Mouse (Mus musculus) heart, postnatal 10 days (tissue): ENCODE results near the gene Zfp986. TPM values are rescaled to one million over a fixed set of nuclear protein-coding genes. Genes with fewer than 3 reads are reported as not detected.
"Not testable (repeated sequence)": the region's sequence is repeated elsewhere in the genome, so short reads cannot be mapped to it uniquely, and the experiment has no call there.

Experiments
- DNase-seq, 2 experiments: peaks; one replicate each; pipeline ENCODE4 v3.0.0; 2021
- intact Hi-C: fragments of 180-260 bp; cut with DNase I; formaldehyde crosslinking; loops from one replicate; pipeline ENCODE4 v1.15.1; 2025
- total RNA-seq, 2 experiments: library from RNA; stranded (reverse); gene quantifications; 2 replicates each; pipeline ENCODE4 v1.2.3; 2021

Zfp986 gene
- total RNA-seq: not detected

DNA sequence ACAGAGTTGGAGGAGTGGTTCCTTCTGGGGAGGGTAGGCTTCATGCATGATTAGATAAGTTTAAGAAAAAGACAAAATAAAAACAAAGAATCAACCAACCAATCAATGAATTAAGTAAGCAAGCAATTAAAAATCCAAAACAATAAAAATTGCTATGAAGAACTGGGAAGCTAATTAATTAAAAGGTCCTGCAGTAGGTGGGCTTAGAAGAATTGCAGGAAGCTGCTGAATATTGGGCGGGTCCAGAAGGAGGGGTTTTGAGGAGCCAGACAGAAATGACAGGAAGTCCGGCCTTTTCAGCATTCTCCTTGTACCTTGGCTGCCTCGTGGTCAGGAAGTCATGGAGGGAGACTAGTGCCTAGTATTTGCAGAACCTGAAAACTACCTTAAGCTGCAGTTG lies at the start of gene Zfp986:
TSS of gene Zfp986 (plus strand) at position 301 of the 400 bp plus-strand sequence.
- DNase-seq, intact Hi-C loops: not testable (repeated sequence)

DNA sequence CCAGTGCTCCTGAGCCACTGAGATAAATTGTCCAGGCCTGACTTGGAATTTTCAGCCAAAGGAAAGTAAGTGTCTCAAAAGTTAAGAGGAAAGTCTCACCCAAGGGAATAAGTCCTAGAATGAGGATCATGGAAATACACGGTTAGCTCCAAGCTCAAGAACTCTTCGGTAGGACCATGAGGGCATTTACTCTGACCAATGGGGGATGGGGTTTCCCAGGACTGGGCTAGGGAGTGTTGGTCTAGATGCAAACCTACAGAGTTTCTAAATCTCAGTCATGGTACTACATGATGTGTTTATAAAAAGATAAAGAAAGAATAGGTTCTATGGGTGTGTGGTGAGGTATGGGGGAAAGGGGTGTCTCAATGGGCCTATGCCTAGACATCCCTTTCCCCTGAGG lies 48.6 kb upstream of the Zfp986 start:
- intact Hi-C loops, DNase-seq: not testable (repeated sequence)

DNA sequence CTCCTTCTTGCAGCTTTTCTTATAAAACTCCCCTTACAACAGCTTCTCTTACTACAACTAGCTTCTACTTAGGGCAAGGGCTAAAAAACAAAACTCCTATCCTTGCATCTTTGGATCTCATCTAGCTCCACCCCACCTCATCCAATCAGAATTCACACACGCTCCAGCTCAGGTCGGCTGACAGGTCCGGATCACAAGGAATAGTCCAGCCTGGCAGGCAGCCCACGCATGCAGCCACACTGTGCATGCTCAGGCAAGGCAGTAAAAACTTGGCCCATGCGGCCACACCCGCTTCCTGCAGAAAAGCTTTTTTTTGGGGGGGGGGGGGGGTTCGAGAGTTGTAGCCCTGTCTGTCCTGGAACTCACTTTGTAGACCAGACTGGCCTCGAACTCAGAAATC lies 43.0 kb upstream of the Zfp986 start:
- DNase-seq, intact Hi-C loops: not testable (repeated sequence)

DNA sequence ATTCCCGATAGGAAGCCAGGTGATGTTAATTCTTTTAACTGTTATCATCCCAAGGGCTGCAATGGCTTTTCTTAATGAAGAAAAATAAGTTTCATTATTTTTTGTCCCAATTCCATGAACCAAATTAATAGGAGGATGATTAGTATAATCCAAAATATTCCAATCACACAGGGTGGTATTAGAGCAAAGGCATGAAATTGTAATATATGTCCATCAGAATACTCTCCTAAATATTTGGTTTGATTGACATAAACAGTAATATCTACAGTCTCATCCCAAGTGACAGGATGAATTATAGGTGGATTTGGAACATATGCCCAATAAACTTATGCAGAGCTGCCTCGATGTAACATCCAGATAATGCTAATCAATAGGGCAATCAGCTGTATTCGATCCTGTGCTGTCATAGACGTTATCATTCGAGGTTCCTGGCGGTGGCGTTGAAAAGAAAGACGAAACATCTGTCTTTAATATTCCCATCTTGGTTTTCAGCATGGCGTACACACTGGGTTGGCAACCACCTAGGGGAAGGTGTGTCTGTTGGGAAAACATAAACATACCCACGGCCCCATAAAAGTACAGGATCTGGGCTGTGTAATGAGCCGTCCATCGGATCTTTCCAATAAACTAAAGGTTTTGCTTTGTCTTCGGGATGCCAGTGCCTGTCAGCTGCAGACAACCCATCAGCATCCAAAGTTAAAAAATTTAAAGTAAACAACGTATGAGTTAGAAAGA lies 37.1 kb upstream of the Zfp986 start:
- DNase-seq, intact Hi-C loops: not testable (repeated sequence)

GRCm38 (mm10) chr4:145836300-145836862 lies 32.2 kb upstream of the Zfp986 start:
- intact Hi-C loops, DNase-seq: not testable (repeated sequence)

- intact Hi-C loops: not testable (repeated sequence)
Observed at GRCm38 (mm10) chr4:145836863-145837440, 31.6 kb upstream of the Zfp986 start.

DNA sequence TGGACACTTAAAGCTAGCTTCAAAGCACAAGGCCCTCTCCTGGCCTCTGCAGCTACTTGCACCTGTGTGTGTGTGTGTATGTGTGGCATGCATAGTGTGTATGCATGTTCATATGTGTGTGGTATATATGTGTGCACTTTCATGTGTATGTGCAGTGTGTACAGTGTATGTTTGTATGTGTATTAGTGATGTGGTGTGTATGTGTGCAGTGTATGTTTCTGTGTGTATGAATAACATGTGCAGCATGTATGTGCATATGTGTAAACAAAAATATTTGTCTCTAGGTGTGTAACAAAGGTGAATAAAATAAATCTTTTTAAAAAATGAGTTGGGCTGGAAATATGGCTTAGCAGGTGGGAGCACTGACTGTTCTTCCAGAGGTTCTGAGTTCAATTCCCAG lies 21.8 kb upstream of the Zfp986 start:
- intact Hi-C loops, DNase-seq: not testable (repeated sequence)

More at GRCm38 (mm10) chr4:145836863-145837440, 31.6 kb upstream of the Zfp986 start:
- DNase-seq: not testable (repeated sequence)

DNA sequence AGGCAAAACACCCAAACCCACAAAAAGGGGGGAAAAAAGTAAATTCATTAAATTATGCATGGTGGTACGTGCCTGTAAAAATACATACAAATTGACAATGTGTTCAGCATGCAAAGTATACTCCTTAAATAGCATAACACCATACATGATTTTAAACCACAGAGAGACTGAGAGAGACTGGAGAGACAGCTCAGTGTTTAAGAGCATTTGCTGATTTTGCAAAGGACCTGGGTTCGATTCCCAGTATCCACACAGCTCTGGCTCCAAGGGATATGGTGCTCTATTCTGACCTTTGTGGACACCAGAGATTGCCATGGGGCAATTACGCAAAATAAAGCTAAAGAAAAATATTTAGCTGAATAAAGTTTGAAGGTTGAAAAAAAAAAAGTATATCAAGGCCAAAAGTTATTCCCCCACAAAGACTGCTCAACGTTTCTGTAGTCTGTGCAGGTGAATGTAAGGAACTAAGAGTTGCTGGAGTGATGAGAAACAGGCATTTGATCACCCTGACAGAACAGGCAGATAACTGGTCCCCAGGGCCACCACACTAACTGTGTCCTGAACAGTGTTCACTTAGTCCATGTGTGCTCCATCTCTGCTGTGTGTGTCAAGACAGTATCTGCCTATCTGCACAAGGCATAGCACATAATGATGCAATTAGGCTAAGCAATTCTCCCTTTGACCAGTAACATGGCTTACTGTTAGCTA lies 20.3 kb upstream of the Zfp986 start:
- DNase-seq, intact Hi-C loops: not testable (repeated sequence)

GRCm38 (mm10) chr4:145848891-145849214 lies 19.7 kb upstream of the Zfp986 start:
- DNase-seq, intact Hi-C loops: not testable (repeated sequence)

DNA sequence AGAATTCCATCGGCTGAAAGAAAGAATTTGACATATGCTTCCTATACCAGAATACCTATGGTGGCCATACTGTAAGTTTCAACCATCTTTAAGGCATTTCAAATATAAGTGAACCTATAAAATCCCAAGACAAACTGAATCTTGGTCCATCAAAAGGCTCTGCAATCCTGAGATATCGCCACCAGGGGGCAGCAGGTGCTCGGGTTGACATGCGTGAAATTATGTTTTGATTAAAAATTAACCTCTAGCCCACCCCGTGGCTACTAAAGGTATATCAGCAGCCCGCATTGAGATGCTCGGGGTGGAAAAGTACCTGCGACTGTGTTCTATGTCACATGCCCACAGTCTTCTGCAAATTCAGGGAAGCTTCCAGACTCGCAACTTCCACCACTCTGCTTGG lies 17.2 kb upstream of the Zfp986 start:
- DNase-seq, intact Hi-C loops: not testable (repeated sequence)

DNA sequence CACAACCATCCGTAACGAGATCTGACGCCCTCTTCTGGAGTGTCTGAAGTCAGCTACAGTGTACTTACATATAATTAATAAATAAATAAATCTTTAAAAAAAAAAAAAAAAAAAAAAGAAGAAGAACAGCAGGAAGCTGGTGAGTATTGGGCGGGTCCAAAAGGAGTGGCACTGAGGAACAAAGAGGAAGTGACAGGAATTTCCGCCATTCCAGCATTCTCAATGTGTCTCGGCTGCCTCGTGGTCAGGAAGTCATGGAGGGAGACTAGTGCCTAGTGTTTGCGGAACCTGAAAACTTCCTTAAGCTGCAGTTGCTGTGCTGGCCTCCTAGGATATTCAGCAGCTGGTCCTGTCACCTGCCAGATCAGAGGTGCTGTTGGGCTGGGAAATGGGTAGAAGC lies 4.7 kb upstream of the Zfp986 start:
- intact Hi-C loops, DNase-seq: not testable (repeated sequence)

Other genes with a start within 250 kb of the Zfp986 start
- gene Zfp980, start 198.1 kb upstream of the Zfp986 start, total RNA-seq: under 1 TPM; 0.41 to 0.82 TPM
- gene Zfp987, start 228.5 kb downstream of the Zfp986 start, total RNA-seq: not detected